Mouse (Mus musculus) liver, postnatal 0 days (tissue): ENCODE data around the gene Gm21992.

Experiments
- CTCF ChIP-seq: sonication (generic); IDR thresholded peaks from 2 replicates; pipeline ENCODE4 v1.5.1; 2016; ENCODE audit warnings: antibody characterized with exemption, low read depth
- EP300 ChIP-seq: IDR thresholded peaks from 2 replicates; pipeline ENCODE4 v1.6.1; 2016; ENCODE audit warnings: antibody characterized with exemption, low read depth, mild to moderate bottlenecking

DNA sequence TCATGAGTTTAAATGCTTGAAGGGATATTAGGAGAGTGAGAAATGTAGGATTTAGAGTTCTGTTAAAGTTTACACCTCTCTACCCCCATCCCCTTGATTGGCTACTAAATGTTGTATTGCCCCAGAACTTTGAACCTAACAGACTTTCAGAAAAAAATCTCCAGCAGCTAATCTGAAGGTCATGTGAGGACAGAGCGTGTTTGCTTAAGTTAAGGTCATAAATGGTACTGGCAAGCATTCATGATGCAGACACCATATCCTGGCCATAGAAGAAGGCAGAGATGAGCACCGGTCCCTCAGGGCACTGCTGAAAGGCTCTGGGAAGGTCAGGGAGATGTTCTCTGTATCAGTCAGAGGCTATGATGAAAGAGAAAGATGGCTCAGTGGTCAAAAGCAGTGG, 94.1 kb downstream of the Gm21992 start:
- TF ChIP-seq CTCF = no peak
- no peak for TF ChIP-seq EP300
